Mouse (Mus musculus): ENCODE measurements around the gene Gak. TPM values are rescaled to one million over a fixed set of nuclear protein-coding genes. Genes with fewer than 3 reads are reported as not detected.

The Gak gene
- total and polyA plus RNA-seq, 3 experiments: 49.9 to 67.3 (median 65.2) TPM

DNA sequence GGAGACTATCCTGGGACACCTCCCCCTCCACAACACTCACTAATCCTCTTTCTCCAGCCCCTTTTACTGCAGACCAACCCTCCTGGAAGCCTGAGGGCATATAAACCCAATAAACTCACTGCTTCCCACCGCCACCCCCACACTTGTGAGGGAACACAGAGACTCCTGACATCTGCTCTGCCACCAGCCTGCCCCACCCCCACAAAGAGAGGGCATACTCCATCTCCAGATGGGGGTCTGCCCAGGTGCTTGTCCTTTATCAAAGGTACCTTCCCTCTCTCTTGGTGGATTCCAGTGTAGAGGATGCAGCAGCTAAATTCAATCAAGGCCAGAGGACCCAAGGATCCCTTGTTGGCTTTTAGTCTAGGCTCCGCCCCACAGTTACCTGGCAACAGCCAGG, 108.5 kb downstream of the Gak start:
- no peak overlapping the region for H3K4me2 ChIP-seq (ENCODE audit: insufficient read depth, low read depth, poor library complexity, severe bottlenecking)
- in situ Hi-C loops (cut with MboI; ENCODE audit: low pct_ligation_motif_present, low pct_unique_long_range_greater_than_20kb, low sequenced_read_pairs): no loop called here
- peaks cover 0 to 5% of the 10 kb centered on the region in 2 experiments; a peak in 2 of 4 replicates for H3K4me1 ChIP-seq (ENCODE audit: control insufficient read depth in 1 of 2, insufficient read depth in 2 of 2)
- H3K36me3 ChIP-seq (replicated peaks in 1 of 2; ENCODE audit: control insufficient read depth in 1 of 2, insufficient read depth in 1 of 2, low read length in 1 of 2): no peaks in the 10 kb centered on the region
- no peaks in the 10 kb centered on the region for H3K9me3 ChIP-seq (replicated peaks; ENCODE audit: low read length)
- H3K9ac ChIP-seq (ENCODE audit: insufficient read depth, low read depth): no peak overlapping the region
- DNase-seq (ENCODE audit: extremely low read depth): no peak
- no peak for TF ChIP-seq POLR2A (IDR thresholded peaks at IDR 0.05; ENCODE audit: low read depth, low read length)
- TF ChIP-seq IRF4 (IDR thresholded peaks at IDR 0.05; ENCODE audit: low read depth, low read length): no peak
- TF ChIP-seq NRF1 (IDR thresholded peaks at IDR 0.05; ENCODE audit: low read depth, low read length): no peak
- no peak for TF ChIP-seq JUN (IDR thresholded peaks at IDR 0.05; ENCODE audit: insufficient read depth, low read depth, low read length)
- TF ChIP-seq NELFE (IDR thresholded peaks at IDR 0.05; ENCODE audit: low read depth, low read length): no peak
- no peak for TF ChIP-seq EP300 (IDR thresholded peaks at IDR 0.05; ENCODE audit: low read length)
- TF ChIP-seq E2F4 (IDR thresholded peaks at IDR 0.05; ENCODE audit: insufficient replicate concordance, low read depth, low read length): no peak
- H3K4me3 ChIP-seq (replicated peaks in 1 of 3; ENCODE audit: low read depth in 2 of 3, low read length in 2 of 3, poor library complexity in 1 of 3): no peak overlapping the region
- dilution Hi-C loops (cut with MboI; ENCODE audit: extremely low pct_ligation_motif_present, extremely low pct_unique_long_range_greater_than_20kb, low sequenced_read_pairs): no loop called here
- H3K27me3 ChIP-seq (replicated peaks): peaks cover 10% of the 10 kb centered on the region
- no peaks in the 10 kb centered on the region for H3K79me2 ChIP-seq (replicated peaks; ENCODE audit: control insufficient read depth, extremely low read depth, insufficient read depth, poor library complexity, severe bottlenecking)
- no peak overlapping the region for H3K27ac ChIP-seq (ENCODE audit: insufficient read depth, low read depth)

DNA sequence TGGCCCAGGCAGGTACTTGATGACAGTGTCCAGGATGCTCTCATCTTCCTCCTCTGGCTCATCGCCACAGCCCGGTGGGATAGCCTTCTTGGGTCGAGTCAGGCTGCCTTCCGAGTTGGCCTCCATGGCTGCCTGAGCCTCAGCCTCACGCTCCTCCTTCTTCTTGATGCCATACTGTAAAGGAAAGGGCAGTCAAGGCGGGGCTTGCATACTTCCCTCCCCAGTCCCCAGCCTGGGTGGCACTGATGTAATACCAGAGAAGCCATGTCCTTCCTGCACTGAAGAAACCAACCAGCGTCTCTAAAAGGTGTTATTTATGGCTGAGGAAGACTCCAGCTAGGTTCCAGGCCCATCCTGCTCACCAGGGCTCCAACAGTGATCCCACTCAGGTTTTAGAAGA, 109.4 kb downstream of the Gak start:
- DNase-seq (ENCODE audit: extremely low read depth): peak; percentile 8
- Histone ChIP-seq H3K9ac (ENCODE audit: insufficient read depth, low read depth) (no peak overlapping the region), H3K9me3 (replicated peaks; ENCODE audit: low read length) (no peaks in the 10 kb centered on the region), H3K4me2 (ENCODE audit: insufficient read depth, low read depth, poor library complexity, severe bottlenecking) (no peak overlapping the region; the same call in 1 of the 2 replicates), H3K27ac (ENCODE audit: insufficient read depth, low read depth) (no peak overlapping the region), H3K79me2 (replicated peaks; ENCODE audit: control insufficient read depth, extremely low read depth, insufficient read depth, poor library complexity, severe bottlenecking) (no peaks in the 10 kb centered on the region), H3K4me1 (ENCODE audit: control insufficient read depth in 1 of 2, insufficient read depth in 2 of 2) (peaks cover 0 to 5% of the 10 kb centered on the region in 2 experiments; a peak in 1 of 4 replicates), H3K36me3 (replicated peaks in 1 of 2; ENCODE audit: control insufficient read depth in 1 of 2, insufficient read depth in 1 of 2, low read length in 1 of 2) (no peaks in the 10 kb centered on the region), H3K27me3 (replicated peaks) (peaks cover 6% of the 10 kb centered on the region), H3K4me3 (replicated peaks in 1 of 3; ENCODE audit: low read depth in 2 of 3, low read length in 2 of 3, poor library complexity in 1 of 3) (no peak overlapping the region)
- in situ Hi-C loops (cut with MboI; ENCODE audit: low pct_ligation_motif_present, low pct_unique_long_range_greater_than_20kb, low sequenced_read_pairs) (no loop called here), dilution Hi-C loops (cut with MboI; ENCODE audit: extremely low pct_ligation_motif_present, extremely low pct_unique_long_range_greater_than_20kb, low sequenced_read_pairs) (no loop called here)
- TF ChIP-seq IRF4 (IDR thresholded peaks at IDR 0.05; ENCODE audit: low read depth, low read length) (no peak), ETS1 (conservative IDR thresholded peaks at IDR 0.05; ENCODE audit: low read depth, low read length) (no peak), POLR2A (IDR thresholded peaks at IDR 0.05; ENCODE audit: low read depth, low read length) (no peak), MAFK (IDR thresholded peaks at IDR 0.05; ENCODE audit: insufficient replicate concordance, low read length) (no peak), ZC3H11A (IDR thresholded peaks at IDR 0.05; ENCODE audit: low read depth, low read length) (no peak), USF1 (IDR thresholded peaks at IDR 0.05; ENCODE audit: low read depth, low read length) (no peak), ZMIZ1 (IDR thresholded peaks at IDR 0.05; ENCODE audit: low read depth, low read length) (no peak), NRF1 (IDR thresholded peaks at IDR 0.05; ENCODE audit: low read depth, low read length) (no peak)

Other genes starting within 250 kb of the Gak start
- gene Pde6b, start 241.4 kb downstream of the Gak start, total RNA-seq (2012; rRNA removed): 0.13 TPM in 1 of 2 replicates, not detected in the other
- not detected in 2 replicates for gene Pde6b, start 241.4 kb downstream of the Gak start, total RNA-seq (2014; rRNA removed)
- gene Pde6b, start 241.4 kb downstream of the Gak start, polyA plus RNA-seq (2012; ENCODE audit: insufficient read length, low read depth): 0.11 and 0.16 TPM in 2 replicates
- gene Atp5k, start 195.3 kb downstream of the Gak start, total RNA-seq (2012; rRNA removed): 567 and 782 TPM in 2 replicates
- 199 and 240 TPM in 2 replicates for gene Atp5k, start 195.3 kb downstream of the Gak start, total RNA-seq (2014; rRNA removed)
- 276 and 399 TPM in 2 replicates for gene Atp5k, start 195.3 kb downstream of the Gak start, polyA plus RNA-seq (2012; ENCODE audit: insufficient read length, low read depth)
- not detected in 2 replicates for gene Mfsd7a, start 180.9 kb downstream of the Gak start, total RNA-seq (2012; rRNA removed)
- gene Mfsd7a, start 180.9 kb downstream of the Gak start, total RNA-seq (2014; rRNA removed): not detected in 2 replicates
- not detected in 2 replicates for gene Mfsd7a, start 180.9 kb downstream of the Gak start, polyA plus RNA-seq (2012; ENCODE audit: insufficient read length, low read depth)
- gene Pcgf3, start 168.5 kb downstream of the Gak start, total RNA-seq (2012; rRNA removed): 5.5 and 8.0 TPM in 2 replicates
- gene Pcgf3, start 168.5 kb downstream of the Gak start, total RNA-seq (2014; rRNA removed): 6.0 and 6.8 TPM in 2 replicates
- gene Pcgf3, start 168.5 kb downstream of the Gak start, polyA plus RNA-seq (2012; ENCODE audit: insufficient read length, low read depth): 18.8 and 21.8 TPM in 2 replicates
- gene Cplx1, start 79.7 kb downstream of the Gak start, total RNA-seq (2012; rRNA removed): not detected in 2 replicates
- gene Cplx1, start 79.7 kb downstream of the Gak start, total RNA-seq (2014; rRNA removed): not detected in 2 replicates
- not detected in 2 replicates for gene Cplx1, start 79.7 kb downstream of the Gak start, polyA plus RNA-seq (2012; ENCODE audit: insufficient read length, low read depth)
- gene Tmem175, start within 50 bp of the Gak start, total RNA-seq (2012; rRNA removed): 15.5 and 20.3 TPM in 2 replicates
- gene Tmem175, start within 50 bp of the Gak start, total RNA-seq (2014; rRNA removed): 18.3 and 25.4 TPM in 2 replicates
- gene Tmem175, start within 50 bp of the Gak start, polyA plus RNA-seq (2012; ENCODE audit: insufficient read length, low read depth): 20.0 and 21.4 TPM in 2 replicates
- gene Idua, start 30.6 kb upstream of the Gak start, total RNA-seq (2012; rRNA removed): 4.0 and 5.8 TPM in 2 replicates
- 2.1 and 2.3 TPM in 2 replicates for gene Idua, start 30.6 kb upstream of the Gak start, total RNA-seq (2014; rRNA removed)
- 10.6 and 10.8 TPM in 2 replicates for gene Idua, start 30.6 kb upstream of the Gak start, polyA plus RNA-seq (2012; ENCODE audit: insufficient read length, low read depth)
- gene Dgkq, start 39.9 kb upstream of the Gak start, total RNA-seq (2012; rRNA removed): 8.5 and 9.1 TPM in 2 replicates
- gene Dgkq, start 39.9 kb upstream of the Gak start, total RNA-seq (2014; rRNA removed): 3.7 and 5.5 TPM in 2 replicates
- gene Dgkq, start 39.9 kb upstream of the Gak start, polyA plus RNA-seq (2012; ENCODE audit: insufficient read length, low read depth): 4.4 and 5.0 TPM in 2 replicates
- gene Slc26a1, start 45.8 kb upstream of the Gak start, total RNA-seq (2012; rRNA removed): 0.08 TPM in 2 replicates
- gene Slc26a1, start 45.8 kb upstream of the Gak start, total RNA-seq (2014; rRNA removed): not detected in 2 replicates
- 0.07 and 0.11 TPM in 2 replicates for gene Slc26a1, start 45.8 kb upstream of the Gak start, polyA plus RNA-seq (2012; ENCODE audit: insufficient read length, low read depth)
- gene Fgfrl1, start 62.6 kb upstream of the Gak start, total RNA-seq (2012; rRNA removed): 0.55 and 0.64 TPM in 2 replicates
- gene Fgfrl1, start 62.6 kb upstream of the Gak start, total RNA-seq (2014; rRNA removed): 0.17 TPM in 1 of 2 replicates, not detected in the other
- 0.26 and 0.64 TPM in 2 replicates for gene Fgfrl1, start 62.6 kb upstream of the Gak start, polyA plus RNA-seq (2012; ENCODE audit: insufficient read length, low read depth)
- gene Rnf212, start 145.2 kb upstream of the Gak start, total RNA-seq (2012; rRNA removed): not detected in 2 replicates
- gene Rnf212, start 145.2 kb upstream of the Gak start, total RNA-seq (2014; rRNA removed): not detected in 2 replicates
- not detected in 2 replicates for gene Rnf212, start 145.2 kb upstream of the Gak start, polyA plus RNA-seq (2012; ENCODE audit: insufficient read length, low read depth)
- gene Tmed11, start 165.6 kb upstream of the Gak start, total RNA-seq (2012; rRNA removed): not detected in 2 replicates
- gene Tmed11, start 165.6 kb upstream of the Gak start, total RNA-seq (2014; rRNA removed): not detected in 2 replicates
- gene Tmed11, start 165.6 kb upstream of the Gak start, polyA plus RNA-seq (2012; ENCODE audit: insufficient read length, low read depth): not detected in 2 replicates
- not detected in 2 replicates for gene Vmn2r8, start 179.1 kb upstream of the Gak start, total RNA-seq (2012; rRNA removed)
- gene Vmn2r8, start 179.1 kb upstream of the Gak start, total RNA-seq (2014; rRNA removed): not detected in 2 replicates
- gene Vmn2r8, start 179.1 kb upstream of the Gak start, polyA plus RNA-seq (2012; ENCODE audit: insufficient read length, low read depth): not detected in 2 replicates
- not detected in 2 replicates for gene Vmn2r9, start 222.8 kb upstream of the Gak start, total RNA-seq (2012; rRNA removed)
- gene Vmn2r9, start 222.8 kb upstream of the Gak start, total RNA-seq (2014; rRNA removed): not detected in 2 replicates
- gene Vmn2r9, start 222.8 kb upstream of the Gak start, polyA plus RNA-seq (2012; ENCODE audit: insufficient read length, low read depth): not detected in 2 replicates

Data from CH12.LX (cell line).